Mouse (Mus musculus) lung, adult 18-20 months (tissue): ENCODE data around the gene Adprm.
"Not testable (repeated sequence)": the region's sequence is repeated elsewhere in the genome, so short reads cannot be mapped to it uniquely, and the experiment has no call there.

Source experiments
- DNase-seq, 2 experiments: peaks; one replicate each; pipeline ENCODE4 v3.0.0; 2022; ENCODE audit warnings: mixed read lengths in 2 of 2

The Adprm gene

DNA sequence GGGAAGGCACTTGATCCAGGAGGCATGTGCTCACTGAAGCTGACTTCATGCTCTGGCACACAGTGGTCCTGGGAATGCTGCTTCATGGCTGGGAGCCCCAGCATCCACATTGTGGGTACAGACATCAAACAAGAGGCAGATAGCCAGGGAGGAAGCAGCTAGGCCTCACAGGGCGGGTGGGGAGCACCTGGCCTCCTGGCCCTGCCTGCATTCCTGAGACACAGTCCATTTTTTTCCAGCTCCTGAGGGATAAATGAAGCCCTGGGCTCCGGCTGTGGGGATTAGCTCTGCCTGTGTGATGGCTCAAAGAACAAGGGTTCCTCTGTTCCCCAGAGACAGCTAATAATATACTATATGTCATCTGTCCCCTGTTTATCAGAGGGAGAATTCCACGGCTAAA, 22.6 kb upstream of the Adprm start:
- no peak for DNase-seq

DNA sequence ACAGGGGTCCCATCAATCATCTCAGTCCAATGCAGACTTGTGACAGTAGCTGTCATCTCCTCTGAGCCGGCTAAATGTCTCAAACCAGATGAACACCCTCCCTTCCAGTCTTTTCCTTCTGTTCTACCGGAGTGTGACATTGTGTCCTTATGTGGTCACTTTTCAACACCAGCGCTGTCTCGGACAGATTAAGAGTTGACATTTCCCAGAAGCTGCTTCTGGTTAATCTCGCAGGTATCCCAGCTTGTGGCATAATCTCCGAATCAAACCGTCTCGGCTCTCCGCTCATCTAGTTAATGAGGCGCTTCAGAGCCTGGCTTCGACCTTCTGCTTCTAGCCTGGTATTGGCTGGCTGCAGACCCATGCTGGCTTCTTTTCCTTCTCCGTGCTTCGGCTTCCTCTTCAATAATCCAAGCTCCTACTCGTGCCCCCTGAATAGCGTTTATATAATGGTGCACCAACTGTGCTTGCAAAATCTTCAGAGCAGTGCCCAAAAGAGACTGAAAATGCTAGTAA, 20.3 kb upstream of the Adprm start:
- DNase-seq = no peak

DNA sequence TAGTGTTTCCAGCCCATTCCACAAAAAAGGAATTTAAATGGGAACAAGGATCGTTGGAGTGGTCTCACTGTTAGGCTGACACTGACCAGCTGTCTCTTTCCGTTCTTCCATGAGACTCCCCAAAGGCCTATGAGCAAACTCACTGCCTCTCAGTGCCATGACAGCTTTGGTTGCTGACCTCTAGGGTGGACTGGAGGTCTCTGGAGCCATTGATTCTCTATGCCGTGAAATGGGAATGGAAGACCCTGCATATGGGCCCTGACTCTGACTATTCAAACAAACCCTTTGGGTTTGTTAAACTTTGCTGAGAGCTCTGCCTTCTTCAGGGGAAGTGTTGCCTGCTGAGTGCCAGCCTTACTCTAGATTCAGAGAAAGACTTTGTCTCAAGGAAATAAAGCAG, 15.3 kb upstream of the Adprm start:
- DNase-seq = no peak

DNA sequence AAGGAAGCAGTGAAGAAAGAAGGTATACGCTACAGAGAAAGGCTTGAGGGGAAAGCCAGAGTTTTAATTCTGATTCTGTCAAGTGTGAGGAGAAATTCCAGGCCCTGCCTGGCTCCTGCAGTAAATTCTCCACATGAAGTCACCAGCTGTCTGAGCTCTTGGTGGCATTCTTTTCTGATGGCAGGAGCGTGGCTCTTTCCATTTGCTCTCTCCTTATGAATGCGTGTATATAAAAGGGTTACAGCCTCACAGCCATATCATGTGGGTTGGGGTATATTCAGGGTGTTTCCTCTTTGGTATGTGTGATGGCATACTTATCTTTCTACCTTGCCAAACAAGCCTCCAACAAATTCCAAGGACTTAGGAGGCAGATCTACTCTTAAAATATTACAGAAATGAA, 10.3 kb upstream of the Adprm start:
- DNase-seq = no peak

GRCm38 (mm10) chr11:67061311-67061710, 8.9 kb upstream of the Adprm start:
- DNase-seq = no peak

DNA sequence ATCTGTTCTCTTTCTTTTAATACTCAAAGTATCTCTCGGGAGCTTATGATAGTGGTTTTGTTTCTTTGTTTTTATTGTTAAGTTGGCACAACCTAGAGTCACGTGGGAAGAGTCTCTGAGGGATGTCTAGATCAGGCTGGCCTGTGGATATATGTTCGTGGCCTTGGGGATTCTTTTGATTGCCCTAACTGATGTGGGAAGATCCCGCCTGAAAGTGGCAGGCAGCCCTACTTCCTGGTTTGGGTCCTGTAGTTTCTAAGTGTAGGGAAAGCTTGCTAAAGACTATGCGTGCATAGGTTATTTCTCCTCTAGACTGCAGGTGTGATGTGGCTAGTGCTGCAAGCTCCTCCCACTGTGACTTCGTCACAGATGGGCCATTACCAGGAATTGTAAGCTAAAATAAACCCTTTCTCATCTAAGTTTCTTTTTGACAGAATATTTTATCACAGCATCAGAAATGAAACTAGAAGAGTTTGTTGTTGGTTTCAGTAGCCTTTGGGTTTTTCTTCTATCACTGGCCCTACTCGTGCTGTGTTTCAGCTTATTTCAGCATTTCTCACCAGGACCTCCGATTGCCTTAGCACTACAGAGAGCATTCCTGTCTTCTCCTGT, 2.5 kb upstream of the Adprm start:
- DNase-seq = no peak

DNA sequence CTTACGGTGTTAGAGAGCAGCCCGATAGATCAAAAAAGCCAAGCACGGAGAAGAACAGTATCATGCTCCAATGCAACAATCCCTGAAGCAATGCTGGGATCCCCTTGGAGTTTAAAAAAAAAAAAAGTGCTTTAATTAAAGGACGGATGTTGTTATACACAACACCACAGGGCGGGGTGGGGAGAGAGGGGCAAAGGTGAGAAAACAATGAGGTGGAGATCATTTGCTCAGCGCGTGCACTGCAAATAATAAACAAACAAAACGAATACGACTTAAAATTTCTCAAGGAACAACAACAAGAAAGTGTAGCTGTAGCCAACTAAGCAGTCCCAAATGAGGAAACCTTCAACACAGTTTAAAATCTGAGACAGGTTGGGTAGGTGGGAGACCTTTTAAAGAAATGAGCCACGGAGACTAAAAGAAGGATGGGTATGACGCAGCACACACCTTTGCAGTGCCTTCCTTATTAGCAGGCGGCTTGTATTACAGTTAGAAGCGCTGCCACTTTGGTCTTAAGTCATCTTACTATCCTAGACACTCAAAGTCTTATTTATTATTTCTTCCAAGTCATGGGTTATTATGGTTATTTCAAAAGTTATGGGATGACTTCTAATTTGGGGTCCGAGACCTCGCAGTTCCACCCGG, 596 bp downstream of the Adprm start:
- no peak for DNase-seq

DNA sequence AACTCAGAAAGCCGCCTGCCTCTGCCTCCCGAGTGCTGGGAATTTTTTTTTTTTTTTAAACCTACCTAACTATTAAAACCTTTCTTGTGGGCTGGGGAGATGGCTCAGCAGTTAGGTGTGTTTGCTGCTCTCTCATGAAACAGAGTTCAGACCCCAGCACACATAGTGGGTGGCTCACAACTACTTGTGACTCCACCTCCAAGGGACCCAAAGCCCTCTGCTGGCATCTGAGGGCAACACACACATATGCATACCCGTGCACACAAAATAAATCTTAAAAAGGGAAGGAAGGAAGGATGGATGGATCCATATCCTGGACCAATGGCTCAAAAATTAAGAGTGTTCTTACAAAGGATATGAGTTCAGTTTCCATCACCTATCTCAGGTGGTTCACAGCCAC, 3.1 kb downstream of the Adprm start:
- DNase-seq = no peak

GRCm38 (mm10) chr11:67048496-67048895, 3.9 kb downstream of the Adprm start:
- no peak for DNase-seq

- no peak for DNase-seq
Observed at GRCm38 (mm10) chr11:67047199-67047598, 5.2 kb downstream of the Adprm start.

DNA sequence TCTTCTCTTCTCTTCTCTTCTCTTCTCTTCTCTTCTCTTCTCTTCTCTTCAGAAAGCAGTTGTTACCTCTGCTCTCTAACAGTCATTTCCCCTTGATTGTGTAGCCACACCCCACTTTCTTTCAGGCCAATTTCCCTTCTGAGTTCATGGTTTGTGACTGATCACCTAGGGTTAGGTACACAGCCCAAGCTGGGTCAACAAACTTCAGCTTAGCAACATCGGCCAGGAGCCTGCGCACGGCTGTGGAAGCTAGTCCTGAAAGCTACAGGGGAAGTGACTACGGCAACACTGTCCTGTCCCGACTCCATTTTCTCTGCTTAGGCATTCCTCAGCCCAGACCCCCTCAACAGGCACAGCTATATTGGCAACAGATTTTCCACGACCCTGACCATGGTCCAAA, 7.4 kb downstream of the Adprm start:
- peak; percentile 47 to 72 for DNase-seq

DNA sequence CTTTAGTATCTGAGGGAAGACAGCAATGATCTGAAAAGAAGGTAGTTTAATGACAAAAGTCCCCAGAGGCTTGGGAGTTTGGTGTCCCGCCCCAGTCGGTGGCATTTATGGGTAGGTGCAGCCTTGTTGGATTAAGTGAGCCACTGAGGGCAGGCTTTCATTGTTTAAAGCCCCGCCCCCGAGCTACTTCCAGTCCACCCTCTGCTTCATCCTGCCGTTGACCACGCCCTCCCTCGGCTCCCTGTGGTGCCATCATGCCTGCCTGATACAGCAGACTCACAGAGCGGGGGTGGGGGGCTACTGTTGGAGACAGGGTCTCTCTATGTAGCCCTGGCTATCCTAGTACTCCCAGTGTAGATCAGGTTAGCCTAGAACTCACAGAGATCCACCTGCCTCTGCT, 9.4 kb downstream of the Adprm start:
- no peak for DNase-seq

GRCm38 (mm10) chr11:67040483-67040882, 11.9 kb downstream of the Adprm start:
- no peak for DNase-seq

- no peak for DNase-seq
Observed at GRCm38 (mm10) chr11:67039799-67040198, 12.6 kb downstream of the Adprm start.

DNA sequence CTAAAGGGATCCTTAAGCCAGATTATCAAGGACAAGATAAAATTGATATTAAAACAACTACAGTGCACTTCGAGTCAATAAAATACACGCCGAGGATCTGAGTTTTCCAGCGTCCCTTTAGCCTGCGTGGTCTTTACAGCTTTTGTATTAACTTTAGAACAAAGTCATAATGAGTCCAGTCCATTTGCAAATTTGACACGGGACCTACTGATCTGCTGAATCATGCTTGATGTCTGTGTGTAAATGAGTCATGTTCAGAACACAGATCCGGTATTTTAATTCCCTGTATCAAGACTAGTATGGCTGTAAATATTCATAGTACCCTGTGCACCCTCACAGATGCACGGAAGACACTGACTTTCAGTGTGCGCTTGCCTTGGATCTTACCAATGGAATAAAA, 15.5 kb downstream of the Adprm start:
- no peak for DNase-seq

GRCm38 (mm10) chr11:67036229-67036628, 16.2 kb downstream of the Adprm start:
- no peak for DNase-seq

- peak; percentile 42 to 58 for DNase-seq
Observed at GRCm38 (mm10) chr11:67034775-67035485, 17.5 kb downstream of the Adprm start.

GRCm38 (mm10) chr11:67031603-67031915, 20.8 kb downstream of the Adprm start:
- DNase-seq = no peak

DNA sequence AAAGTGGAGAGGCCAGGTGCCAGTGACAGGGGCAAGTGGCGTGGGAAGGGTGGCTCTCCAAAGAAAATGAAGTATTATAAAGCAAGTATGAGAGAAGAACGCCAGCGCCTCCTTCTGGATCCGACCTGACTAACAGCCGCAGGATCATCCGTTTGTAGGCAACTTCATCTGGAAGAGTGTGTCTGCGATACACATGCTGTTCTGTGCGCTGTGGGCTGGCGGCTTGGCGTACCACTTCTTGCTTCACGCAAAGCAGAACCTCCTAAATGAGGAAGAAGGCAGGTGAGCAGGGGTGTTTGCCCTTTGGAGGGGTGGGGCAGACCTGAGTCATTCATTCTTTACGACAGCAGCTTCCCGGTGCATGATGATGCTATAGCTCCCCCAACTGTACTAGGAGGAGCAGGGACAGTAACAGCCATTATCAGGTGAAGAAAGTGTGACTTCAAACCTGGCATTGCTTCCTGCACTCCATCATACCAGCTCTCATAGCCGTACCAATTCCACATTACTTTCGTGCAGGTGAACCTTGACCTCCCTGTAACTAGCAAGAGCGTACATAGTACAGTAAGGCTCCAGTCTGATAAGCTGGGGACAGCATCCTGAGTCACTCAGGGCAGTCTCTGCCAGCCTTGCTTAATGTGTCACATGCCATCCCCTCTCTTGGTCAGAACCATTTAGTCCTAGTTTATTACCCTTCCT, 21.3 kb downstream of the Adprm start:
- DNase-seq = no peak

- peak; percentile 94 to 95 for DNase-seq
Observed at GRCm38 (mm10) chr11:67024867-67025477, 27.4 kb downstream of the Adprm start, which contains the start of gene Tmem220. TSS of gene Tmem220 (plus strand) at chr11:67025154.

- no peak for DNase-seq
Observed at GRCm38 (mm10) chr11:67023802-67024340, 28.5 kb downstream of the Adprm start.

DNA sequence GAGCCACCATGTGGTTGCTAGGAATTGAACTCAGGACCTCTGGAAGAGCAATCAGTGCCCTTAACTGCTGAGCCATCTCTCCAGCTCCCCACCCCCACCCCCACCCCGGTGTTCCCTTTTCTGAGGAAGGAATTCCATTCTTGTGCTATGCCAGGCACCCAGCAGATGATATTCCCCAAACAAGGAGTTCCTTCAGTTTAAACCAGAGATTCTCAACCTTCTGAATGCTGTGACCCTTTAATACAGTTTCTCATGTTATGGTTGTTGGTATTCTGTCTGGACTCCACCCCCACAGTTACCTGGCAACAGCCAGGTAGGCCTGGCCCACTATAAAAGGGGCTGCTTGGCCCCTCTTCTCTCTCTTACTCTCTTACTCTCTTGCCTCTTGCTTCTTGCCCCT, 29.2 kb downstream of the Adprm start:
- not testable (repeated sequence) for DNase-seq
